Mouse (Mus musculus) spleen, adult 12 weeks (tissue): ENCODE results near the gene Hist1h2ag.
A peak's percentile ranks its signal among the peaks of the same experiment; 100 is the strongest.

ENCODE experiments used
- DNase-seq: peaks from one replicate; pipeline ENCODE4 v3.0.0; 2022; ENCODE audit warnings: low spot score

The Hist1h2ag gene

DNA sequence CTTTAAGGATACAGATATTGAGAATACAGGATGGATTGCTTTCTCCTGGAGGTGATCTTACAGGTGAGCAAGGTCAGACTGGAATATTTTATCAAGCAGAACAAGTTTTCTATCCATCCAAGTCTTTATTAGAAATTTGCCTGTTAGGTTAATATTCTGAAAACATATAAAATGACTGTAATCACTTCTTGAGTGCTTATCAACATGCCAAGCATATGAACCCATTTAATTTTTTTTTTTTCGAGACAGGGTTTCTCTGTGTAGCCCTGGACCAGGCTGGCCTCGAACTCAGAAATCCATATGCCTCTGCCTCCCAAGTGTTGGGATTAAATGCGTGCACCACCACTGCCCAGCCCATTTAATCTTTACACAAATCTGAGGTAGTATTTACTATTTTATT lies 5.8 kb downstream of the Hist1h2ag start:
- DNase-seq = no peak

DNA sequence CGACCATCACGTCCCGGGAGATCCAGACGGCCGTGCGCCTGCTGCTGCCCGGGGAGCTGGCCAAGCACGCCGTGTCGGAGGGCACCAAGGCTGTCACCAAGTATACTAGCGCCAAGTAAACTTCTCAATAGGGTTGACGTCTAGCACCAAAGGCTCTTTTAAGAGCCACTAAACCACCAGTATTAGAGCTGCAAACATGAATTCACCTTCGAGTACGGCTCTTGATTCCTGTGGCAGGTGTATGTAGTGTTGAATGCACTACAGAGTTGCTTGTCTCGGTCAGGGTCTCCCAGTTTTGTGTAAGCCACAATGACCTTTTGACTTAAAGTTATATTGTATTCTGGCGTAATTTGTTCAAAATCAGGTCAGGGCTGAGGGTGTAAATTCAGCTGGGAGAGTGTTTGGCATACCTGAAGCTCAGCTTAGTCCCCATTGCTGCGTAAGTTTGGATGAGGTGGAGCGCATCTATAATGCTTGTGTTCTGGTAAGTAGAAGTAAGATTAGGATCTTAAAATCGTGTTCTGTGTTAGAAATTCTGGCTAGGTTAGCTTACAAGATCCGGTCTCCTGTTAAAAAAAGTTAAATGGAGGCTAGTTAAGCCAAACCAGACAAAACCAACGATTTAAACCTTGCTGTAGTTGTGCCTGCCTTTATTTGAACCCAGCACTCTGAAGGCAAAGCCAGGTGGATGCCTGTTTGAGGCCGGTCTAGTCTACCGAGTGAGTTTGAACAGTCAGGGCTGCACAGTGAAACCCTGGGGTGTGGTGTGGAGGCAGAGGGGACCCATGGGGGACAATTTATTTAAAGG lies 6.4 kb downstream of the Hist1h2ag start:
- DNase-seq = peak; percentile 60

DNA sequence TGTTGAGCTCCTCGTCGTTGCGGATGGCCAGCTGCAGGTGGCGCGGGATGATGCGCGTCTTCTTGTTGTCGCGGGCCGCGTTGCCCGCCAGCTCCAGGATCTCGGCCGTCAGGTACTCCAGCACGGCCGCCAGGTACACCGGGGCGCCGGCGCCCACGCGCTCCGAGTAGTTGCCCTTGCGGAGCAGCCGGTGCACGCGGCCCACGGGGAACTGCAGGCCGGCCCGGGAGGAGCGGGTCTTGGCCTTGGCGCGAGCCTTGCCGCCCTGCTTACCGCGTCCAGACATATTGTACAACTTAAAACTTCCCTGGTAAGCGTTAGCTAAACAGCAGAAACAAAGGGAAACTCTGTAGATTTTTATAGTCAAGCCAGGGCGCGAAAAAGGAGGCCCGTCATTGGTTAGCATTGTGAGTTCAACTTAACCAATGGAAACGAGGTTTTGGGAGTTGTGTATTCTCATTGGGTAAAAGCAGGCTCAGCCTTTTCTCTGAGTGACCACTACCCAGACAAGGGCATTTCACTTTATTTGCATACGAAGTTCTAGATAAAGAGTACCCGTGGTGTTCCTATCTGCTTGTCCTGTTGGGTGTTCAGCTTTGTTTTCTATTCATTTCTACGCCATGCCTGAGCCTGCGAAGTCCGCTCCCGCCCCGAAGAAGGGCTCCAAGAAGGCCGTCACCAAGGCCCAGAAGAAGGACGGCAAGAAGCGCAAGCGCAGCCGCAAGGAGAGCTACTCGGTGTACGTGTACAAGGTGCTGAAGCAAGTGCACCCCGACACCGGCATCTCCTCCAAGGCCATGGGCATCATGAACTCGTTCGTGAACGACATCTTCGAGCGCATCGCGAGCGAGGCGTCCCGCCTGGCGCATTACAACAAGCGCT lies 7.2 kb downstream of the Hist1h2ag start, which contains the start of the genes Hist1h2ah and Hist1h2bk:
TSS of gene Hist1h2ah (minus strand) at position 302 of the 882 bp plus-strand sequence.
TSS of gene Hist1h2bk (plus strand) at position 604 of the 882 bp plus-strand sequence.
- peak; percentile 81 for DNase-seq

DNA sequence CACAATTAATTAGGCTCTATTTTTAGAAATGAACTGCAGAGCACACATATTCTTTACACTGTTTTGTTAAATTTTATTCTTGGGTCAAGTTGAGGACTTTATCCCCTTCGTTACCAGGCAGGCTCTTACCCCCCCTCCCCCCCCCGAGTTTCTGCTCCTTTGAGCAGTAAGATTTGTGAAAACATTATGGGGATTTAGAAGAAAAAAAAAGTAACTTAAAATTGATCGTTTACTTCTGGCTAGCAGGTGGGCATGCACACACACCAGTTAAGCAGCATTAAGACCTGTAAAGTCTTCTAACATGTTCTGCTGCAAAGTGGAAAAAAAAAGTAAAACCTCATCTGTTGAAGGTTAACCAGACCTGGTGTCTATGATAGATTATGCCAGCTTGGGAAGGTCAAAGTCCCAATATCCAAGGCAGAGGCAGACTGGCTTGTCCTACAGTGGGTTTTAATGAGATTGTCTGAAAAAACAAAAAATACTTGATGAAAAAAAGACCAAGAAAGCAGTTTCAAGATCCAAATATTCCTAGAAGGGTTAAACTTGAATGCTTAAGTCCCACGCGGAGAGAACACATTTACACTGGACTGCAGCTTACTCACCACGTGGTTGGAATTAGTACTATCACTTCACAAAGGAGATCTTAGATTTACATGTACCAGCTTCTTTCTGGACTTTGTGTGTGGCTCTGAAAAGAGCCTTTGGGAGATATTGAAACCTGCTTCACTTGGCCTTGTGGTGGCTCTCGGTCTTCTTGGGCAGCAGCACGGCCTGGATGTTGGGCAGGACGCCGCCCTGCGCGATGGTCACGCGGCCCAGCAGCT lies 8.1 kb downstream of the Hist1h2ag start:
- DNase-seq = no peak

GRCm38 (mm10) chr13:22033741-22034442 lies 8.9 kb downstream of the Hist1h2ag start:
- DNase-seq = no peak

- no peak for DNase-seq
Observed at GRCm38 (mm10) chr13:22030493-22030892, 12.3 kb downstream of the Hist1h2ag start.

GRCm38 (mm10) chr13:22029928-22030327 lies 12.8 kb downstream of the Hist1h2ag start:
- DNase-seq = no peak

DNA sequence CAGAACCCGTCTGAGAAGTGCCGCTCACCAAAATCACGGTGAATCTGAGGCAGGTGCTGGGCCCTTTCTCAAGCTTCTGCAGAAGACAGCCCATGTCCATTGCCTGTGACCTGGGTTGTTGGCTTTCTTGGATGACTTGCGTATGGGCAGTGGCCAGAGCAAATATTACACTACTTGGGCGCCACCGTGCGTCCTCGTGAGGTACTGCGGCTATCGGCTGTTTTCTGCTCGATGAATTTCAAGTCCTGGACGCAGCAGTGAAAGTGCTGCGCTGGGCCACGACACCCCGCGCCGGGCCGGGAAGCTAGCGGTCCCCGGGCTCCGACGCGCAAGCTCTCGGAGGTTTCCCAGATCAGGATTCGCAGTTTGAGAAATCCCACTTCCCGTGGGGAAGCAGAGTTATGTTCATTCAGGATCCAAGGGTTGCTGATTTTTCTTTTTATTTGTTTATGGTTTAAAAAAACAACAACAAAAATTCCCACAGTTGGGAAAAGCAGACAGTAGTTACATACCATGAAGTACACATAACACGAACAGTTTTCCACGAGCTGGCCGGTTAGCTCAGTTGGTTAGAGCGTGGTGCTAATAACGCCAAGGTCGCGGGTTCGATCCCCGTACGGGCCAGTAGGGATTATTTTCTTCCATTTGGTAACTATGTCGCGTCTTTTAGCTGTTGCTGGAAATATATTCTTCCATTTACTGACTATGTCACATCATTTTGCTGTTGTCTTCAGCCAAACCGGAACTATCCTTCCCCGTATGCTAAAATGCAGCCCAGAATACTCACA lies 13.9 kb downstream of the Hist1h2ag start:
- DNase-seq = peak; percentile 92

DNA sequence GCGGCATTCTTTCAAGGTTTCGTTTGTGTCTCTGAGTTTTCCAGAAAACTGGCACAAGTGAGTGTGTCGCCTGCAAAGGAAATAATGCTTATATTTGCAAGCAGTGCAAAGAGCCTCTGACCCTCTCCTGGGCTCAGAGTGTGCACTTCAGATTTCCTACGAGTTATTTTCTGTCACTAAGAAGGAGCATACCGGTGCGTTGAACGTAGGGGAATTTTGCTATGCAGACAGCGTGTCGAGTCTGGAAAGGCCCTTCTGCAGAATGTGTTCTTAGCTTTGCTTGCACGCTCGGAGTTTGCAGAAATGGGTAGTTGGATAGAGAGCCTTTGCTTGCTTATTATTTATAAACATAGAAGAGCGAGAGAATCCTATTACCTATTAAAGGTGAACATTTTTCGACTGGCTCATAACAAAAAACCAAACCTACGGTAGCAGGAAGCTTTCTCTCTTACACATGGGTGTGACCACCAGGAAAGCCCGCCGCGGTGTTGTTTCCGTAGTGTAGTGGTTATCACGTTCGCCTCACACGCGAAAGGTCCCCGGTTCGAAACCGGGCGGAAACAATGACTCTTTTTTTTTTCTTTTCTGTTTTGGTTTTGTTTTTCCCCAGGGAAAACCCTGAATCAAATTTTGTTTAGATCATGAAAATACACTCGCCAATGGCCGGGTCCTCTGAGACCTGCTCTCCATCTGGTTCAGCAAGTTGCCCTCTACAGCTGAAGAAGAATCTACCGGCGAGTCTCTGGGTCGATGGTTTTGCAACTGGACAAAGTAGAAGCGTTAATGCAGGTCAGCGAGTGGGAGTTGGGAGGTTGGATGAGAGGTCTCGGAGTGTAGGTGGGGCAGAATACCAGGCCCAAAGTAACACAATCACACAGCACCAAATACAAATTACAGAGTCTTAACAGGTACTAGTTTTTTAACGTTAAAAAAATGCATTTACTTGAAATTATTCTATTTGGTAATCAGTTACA lies 16.4 kb downstream of the Hist1h2ag start:
- DNase-seq = peak; percentile 79

- DNase-seq = peak; percentile 73
Observed at GRCm38 (mm10) chr13:22022241-22022640, 20.5 kb downstream of the Hist1h2ag start.

DNA sequence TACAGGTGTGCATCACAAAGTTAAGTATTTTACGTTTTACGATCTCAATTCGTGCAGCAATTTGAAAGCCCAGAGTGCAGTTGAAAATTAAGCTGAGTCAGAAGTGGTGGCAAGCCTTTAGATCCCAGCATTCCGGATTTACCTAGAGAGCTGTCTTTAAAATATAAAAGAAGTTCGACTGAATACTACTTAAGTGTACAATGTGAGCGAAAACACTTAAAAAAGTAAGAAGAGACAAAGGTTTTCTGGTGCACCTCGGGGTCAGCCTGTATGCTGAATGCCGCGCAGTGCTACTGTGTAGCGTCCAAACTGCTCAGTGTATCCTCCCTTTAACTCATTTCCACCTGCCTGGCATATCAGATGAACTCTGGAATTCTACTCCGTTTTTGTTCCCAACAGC lies 21.2 kb downstream of the Hist1h2ag start:
- no peak for DNase-seq

DNA sequence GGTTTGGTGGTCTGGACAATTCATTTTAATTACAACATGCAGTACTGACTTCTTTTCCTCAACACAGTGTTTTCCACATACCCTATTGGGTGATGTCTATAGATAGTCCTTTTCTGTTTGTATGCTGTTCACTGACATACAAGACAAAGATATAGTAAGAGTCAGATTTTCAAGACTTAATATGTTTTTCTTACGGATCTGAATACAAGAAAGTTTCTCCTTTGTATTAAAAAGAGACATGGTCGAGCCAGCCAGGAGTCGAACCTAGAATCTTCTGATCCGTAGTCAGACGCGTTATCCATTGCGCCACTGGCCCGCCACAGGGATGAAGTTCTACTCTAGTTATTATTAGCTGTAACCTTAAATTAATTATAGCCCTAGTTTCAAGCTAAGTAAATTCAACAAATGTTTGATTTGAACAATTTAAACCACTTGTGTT lies 21.8 kb downstream of the Hist1h2ag start:
- DNase-seq = peak; percentile 63

- peak; percentile 46 for DNase-seq
Observed at GRCm38 (mm10) chr13:22019934-22020835, 22.6 kb downstream of the Hist1h2ag start.

- DNase-seq = peak; percentile 82
Observed at GRCm38 (mm10) chr13:22015479-22016450, 27.0 kb downstream of the Hist1h2ag start.

GRCm38 (mm10) chr13:22014411-22014845 lies 28.3 kb downstream of the Hist1h2ag start:
- no peak for DNase-seq

- no peak for DNase-seq
Observed at GRCm38 (mm10) chr13:22013716-22014115, 29.0 kb downstream of the Hist1h2ag start.

DNA sequence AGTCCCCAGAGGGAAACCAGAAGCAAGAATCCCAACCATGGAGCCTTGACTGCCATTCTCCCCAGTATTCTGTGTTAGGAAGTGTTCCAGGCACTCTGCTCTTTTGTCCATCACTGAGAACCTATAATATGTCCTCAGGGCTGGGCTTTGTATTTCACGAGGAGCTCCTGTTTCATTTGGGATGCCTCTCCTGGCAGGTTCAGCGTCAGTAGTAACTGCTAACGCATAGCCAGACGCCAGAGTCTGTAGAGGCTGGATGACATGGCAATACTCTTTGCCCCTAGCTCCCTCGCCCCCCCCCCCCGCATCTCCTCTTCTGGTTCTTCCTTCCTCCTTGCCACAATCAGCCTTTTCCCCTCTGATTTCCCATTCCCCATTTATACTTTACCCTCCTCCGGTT lies 33.1 kb downstream of the Hist1h2ag start, which contains the start of gene Prss16:
TSS of gene Prss16 (minus strand) at position 101 of the 400 bp plus-strand sequence.
- DNase-seq = no peak
